Mouse (Mus musculus): Measurements from ENCODE around the gene Batf.
"Not testable (repeated sequence)": the region's sequence is repeated elsewhere in the genome, so short reads cannot be mapped to it uniquely, and the experiment has no call there.

Batf gene

GRCm38 (mm10) chr12:85686466-85687216 lies at the start of gene Batf:
Batf (plus strand) TSS chr12:85686669.
- DNase-seq (ENCODE audit: low read depth, low spot score): no peak

GRCm38 (mm10) chr12:85637932-85638331 lies 48.5 kb upstream of the Batf start:
- no peak for DNase-seq (ENCODE audit: low read depth, low spot score)

- DNase-seq (ENCODE audit: low read depth, low spot score): no peak
Observed at GRCm38 (mm10) chr12:85638541-85639325, 47.7 kb upstream of the Batf start.

- DNase-seq (ENCODE audit: low read depth, low spot score): no peak
Observed at GRCm38 (mm10) chr12:85639326-85640008, 47.0 kb upstream of the Batf start.

GRCm38 (mm10) chr12:85640852-85641563 lies 45.5 kb upstream of the Batf start:
- no peak for DNase-seq (ENCODE audit: low read depth, low spot score)

GRCm38 (mm10) chr12:85641564-85641931 lies 44.9 kb upstream of the Batf start:
- no peak for DNase-seq (ENCODE audit: low read depth, low spot score)

GRCm38 (mm10) chr12:85643735-85644134 lies 42.7 kb upstream of the Batf start:
- no peak for DNase-seq (ENCODE audit: low read depth, low spot score)

- no peak for DNase-seq (ENCODE audit: low read depth, low spot score)
Observed at GRCm38 (mm10) chr12:85645664-85646063, 40.8 kb upstream of the Batf start.

GRCm38 (mm10) chr12:85647346-85647745 lies 39.1 kb upstream of the Batf start:
- no peak for DNase-seq (ENCODE audit: low read depth, low spot score)

- no peak for DNase-seq (ENCODE audit: low read depth, low spot score)
Observed at GRCm38 (mm10) chr12:85647955-85648354, 38.5 kb upstream of the Batf start.

- no peak for DNase-seq (ENCODE audit: low read depth, low spot score)
Observed at GRCm38 (mm10) chr12:85659319-85659718, 27.1 kb upstream of the Batf start.

- no peak for DNase-seq (ENCODE audit: low read depth, low spot score)
Observed at GRCm38 (mm10) chr12:85660855-85661254, 25.6 kb upstream of the Batf start.

GRCm38 (mm10) chr12:85662232-85662631 lies 24.2 kb upstream of the Batf start:
- not testable (repeated sequence) for DNase-seq (ENCODE audit: low read depth, low spot score)

GRCm38 (mm10) chr12:85662896-85663295 lies 23.6 kb upstream of the Batf start:
- DNase-seq (ENCODE audit: low read depth, low spot score): peak; percentile 74

GRCm38 (mm10) chr12:85666112-85666511 lies 20.4 kb upstream of the Batf start:
- no peak for DNase-seq (ENCODE audit: low read depth, low spot score)

- DNase-seq (ENCODE audit: low read depth, low spot score): no peak
Observed at GRCm38 (mm10) chr12:85667071-85667470, 19.4 kb upstream of the Batf start.

GRCm38 (mm10) chr12:85668696-85669095 lies 17.8 kb upstream of the Batf start:
- no peak for DNase-seq (ENCODE audit: low read depth, low spot score)

GRCm38 (mm10) chr12:85670080-85670479 lies 16.4 kb upstream of the Batf start:
- no peak for DNase-seq (ENCODE audit: low read depth, low spot score)

GRCm38 (mm10) chr12:85673914-85674313 lies 12.6 kb upstream of the Batf start:
- DNase-seq (ENCODE audit: low read depth, low spot score): no peak

GRCm38 (mm10) chr12:85679117-85679516 lies 7.4 kb upstream of the Batf start:
- DNase-seq (ENCODE audit: low read depth, low spot score): no peak

- no peak for DNase-seq (ENCODE audit: low read depth, low spot score)
Observed at GRCm38 (mm10) chr12:85679808-85680207, 6.7 kb upstream of the Batf start.

GRCm38 (mm10) chr12:85682328-85682727 lies 4.1 kb upstream of the Batf start:
- DNase-seq (ENCODE audit: low read depth, low spot score): no peak

Measured in mesoderm, embryonic 11.5 days (tissue).